Mouse (Mus musculus): Measurements from ENCODE around the gene Slfn8. TPM values are rescaled to one million over a fixed set of nuclear protein-coding genes. Genes with fewer than 3 reads are reported as not detected.
"Not testable (repeated sequence)": the region's sequence is repeated elsewhere in the genome, so short reads cannot be mapped to it uniquely, and the experiment has no call there.

Gene Slfn8
- total RNA-seq, 2 experiments from 2014 or later = 0.66 to 0.91 TPM

- peak; percentile 85 for DNase-seq
These were observed 29.0 kb downstream of the Slfn8 start, which contains the start of gene Slfn9 for GRCm38 (mm10) chr11:82991469-82992166. Gene Slfn9, minus strand, starts transcription at chr11:82991830.

DNA sequence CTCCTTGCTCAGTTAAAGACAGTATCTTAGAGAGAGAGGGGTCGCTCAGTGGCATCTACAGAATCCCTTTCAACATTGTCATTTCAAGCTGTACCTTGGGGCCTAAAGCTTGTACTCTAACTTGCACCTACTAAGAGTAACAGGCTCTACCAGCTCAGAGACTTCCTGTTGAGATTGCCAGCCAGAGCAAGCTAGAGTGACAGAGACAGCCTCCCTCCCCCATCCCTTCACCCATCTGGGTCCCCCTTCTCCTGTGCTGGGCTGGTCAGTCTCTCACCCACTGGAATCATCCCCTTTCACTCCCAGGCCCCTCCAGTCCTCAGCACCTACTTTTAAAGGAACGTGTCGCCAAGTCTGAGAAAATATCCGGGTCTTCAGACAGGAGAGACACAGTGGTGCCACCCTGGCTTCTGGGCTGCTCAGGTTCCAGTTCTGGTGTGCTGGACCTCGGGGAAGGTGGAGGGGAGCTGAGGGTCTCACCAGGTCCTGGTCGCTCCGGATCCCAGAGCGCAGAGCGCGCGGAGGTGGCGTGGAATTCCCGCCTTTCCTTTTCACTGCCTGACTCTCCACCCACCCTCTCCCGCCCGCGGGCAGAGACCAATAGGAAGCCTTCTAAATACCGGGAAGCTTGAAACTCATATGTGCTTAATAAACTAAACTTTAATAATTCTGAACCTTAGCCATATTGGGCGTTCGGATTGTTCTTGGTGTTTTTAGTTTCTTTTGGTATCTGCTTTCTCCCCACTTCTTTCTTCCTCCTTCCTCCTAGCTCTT is 29.8 kb downstream of the Slfn8 start:
- peak; percentile 62 for DNase-seq

DNA sequence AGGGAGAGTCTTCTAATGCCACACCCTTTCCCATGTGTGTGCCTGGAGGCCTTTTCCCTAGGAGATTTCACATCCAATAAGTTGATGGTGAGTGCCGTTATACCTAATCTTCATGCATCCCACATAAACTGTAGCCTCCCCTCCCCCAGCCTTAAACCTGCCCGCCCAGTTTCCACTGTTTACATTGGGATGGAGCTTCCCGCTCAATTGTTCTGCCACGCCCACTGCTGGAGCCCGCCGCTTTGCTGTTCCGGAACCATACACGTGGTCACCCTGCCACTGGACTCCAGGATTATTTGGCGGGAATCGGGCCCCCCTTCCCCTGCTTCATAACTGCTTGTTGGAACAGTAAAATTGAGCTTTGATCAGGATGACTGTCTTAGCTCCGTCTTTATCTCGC is 31.3 kb downstream of the Slfn8 start:
- DNase-seq = no peak

- no peak for DNase-seq
These were observed 33.0 kb downstream of the Slfn8 start for GRCm38 (mm10) chr11:82987621-82988020.

DNA sequence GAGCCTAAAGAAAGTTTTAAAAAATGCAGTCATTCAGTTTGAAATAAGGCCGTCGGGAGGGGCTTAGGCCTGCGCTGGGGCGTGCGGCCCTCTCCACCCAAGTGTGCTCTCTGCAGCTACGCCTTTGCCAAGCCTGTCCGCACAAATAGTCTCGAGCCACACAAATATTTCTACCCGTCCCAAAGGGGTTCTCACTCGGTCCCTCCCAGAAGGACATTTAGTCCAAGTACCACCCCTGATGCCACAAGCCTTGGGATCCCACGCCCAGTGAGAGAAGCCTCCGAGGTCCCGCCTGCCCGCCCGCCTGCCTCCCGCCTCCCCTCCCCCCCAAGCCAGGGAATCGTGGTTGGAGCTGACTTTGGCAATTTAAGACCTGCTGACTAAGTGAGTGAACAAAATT is 37.4 kb downstream of the Slfn8 start:
- DNase-seq = no peak

- DNase-seq = not testable (repeated sequence)
These were observed 38.2 kb downstream of the Slfn8 start for GRCm38 (mm10) chr11:82982409-82982808.

DNA sequence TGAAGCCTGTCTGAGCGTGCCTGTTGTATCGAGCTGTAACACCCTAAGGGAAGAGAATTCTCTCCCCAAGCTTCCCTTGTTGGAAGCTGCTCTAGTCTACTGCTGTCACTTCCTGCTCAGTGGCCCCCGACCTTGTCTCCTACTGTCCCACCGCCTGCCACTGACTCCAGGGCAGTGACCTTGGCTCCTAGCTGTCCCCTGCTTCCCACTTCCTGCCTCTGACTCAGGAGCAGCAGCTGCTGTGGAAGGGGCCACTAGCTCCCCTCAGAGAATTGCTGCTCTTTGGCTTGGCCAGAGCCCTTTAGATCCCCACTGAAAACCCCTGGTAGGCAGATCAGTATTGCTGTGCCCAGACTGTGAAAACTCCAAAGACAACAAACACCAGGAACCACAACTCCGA is 46.7 kb downstream of the Slfn8 start:
- no peak for DNase-seq

- no peak for DNase-seq
These were observed 49.0 kb downstream of the Slfn8 start for GRCm38 (mm10) chr11:82971590-82971974.

DNA sequence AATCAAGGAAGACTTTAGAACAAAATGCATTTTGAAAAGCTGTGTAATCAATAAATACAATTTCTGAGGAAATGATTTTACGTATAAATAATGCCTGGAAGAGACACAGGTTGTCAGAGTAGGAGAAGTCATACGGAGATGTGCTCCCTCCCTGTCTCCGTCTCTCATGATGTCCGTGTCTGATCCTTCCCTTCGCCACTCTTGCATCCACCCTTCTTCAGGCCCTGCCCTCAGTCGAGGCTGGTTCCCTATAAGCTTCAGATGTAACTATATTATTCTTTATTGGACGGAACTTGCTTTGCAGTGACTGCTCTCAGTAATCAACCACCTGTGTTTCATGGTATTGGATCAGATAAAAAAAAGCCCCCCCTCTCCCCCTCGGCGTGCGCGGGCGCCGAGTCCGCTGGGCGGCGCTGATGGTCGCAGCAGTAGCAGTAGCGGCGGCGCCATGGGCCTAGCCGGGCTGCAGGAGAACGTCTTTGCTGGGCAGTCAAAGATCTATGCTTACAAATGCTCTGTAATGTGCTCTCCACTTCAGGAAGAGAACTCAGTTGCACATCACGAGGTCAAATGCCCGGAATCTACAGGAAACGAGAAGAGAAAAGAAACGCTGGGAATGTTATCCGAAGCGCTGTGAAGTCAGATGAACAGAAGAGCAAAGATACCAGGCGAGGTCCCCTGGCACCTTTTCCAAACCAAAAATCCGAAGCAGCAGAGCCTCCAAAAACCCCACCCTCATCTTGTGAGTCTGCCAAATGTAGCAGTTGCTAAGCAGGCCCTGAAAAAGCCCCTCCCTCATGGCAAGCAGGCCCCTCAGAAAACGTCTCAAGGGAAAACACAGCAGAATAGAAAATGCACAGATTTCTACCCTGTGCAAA is 49.7 kb downstream of the Slfn8 start:
- peak; percentile 64 for DNase-seq

DNA sequence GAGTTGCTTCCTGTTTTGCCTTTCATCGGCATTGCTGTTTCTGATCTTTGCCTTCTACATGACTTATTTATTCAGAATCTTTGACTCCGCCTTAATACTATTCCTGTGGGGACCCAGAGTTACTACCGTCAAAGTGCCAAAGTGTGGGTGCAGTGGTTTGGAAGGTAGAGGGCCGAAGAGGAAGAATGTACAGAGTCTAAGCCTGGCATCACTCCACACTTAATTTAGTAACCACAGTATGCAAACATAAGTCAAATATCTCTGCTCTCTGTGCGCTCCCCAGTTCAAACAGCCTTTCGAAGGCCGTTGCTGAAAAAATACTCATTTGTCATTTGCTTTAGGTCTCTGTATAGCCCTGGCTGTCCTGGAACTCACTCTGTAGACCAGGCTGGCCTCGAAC is 58.4 kb downstream of the Slfn8 start:
- DNase-seq = no peak

GRCm38 (mm10) chr11:82961743-82962142 is 58.9 kb downstream of the Slfn8 start:
- DNase-seq = no peak

DNA sequence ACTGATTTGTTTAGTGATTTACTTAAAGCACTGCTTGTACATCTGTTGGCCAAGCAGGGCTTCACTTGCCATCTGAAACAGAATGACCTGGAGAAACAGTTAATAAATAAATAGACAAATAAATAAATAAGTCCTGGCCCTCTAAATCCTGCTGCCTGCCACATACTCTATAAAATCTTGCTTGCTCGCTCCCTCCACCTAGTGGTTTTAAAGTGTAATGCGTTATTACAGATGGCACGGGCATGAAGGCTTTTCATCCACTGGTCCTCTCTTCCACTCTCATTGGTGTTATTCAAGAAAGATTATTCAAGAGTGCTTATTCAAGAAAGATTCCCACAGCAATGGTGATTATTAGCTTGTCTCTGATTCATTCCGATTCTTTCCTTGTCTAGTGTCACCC is 61.0 kb downstream of the Slfn8 start:
- DNase-seq = peak; percentile 48

GRCm38 (mm10) chr11:82956925-82957324 is 63.7 kb downstream of the Slfn8 start:
- DNase-seq = no peak

GRCm38 (mm10) chr11:82954631-82955030 is 66.0 kb downstream of the Slfn8 start:
- no peak for DNase-seq

DNA sequence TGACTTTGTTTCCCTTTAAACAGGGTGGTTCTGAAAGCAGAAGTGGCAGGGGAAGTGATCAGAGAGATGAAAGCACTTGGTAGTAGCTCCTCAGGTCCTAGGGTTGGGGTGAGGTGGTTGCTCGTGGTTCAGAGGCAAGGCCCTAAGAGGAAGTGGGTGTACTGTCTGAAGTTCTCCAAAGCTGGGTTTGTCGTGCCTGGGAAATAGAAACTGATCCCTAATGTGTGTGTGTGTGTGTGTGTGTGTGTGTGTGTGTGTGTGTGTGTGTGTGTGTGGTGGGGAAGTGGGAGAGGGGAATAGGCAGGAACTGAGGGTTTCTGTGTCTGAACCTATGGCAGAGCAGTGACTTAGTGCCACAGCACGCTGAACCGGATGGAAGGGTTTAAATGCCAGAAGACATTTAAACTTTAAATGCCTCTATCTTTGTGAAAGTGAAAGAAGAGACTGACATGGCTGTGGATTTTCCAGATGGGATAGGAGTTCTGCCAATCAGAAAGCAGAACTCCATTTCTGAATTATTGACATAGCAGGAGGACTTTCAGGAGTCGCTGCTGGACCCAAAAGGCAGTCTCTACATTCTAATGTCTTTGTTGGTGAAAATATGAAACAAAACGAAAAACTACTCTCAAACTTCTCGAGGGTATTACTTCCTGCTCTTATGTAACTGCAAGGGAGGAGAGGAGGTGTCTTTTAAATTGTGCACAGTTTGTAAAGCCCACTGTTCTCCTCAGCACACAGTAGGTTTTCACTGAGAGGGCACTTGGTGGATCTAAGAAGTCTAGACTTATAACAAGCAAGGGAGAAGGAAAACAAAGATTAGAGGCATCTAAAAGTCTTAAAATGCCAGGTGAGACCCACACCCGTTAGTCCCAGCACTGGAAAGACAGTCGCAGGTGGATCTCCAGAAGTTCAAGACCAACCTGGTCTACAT is 67.7 kb downstream of the Slfn8 start:
- no peak for DNase-seq

Small RNA genes lying within 50 kb of the gene (microRNA-seq; reads per million reads assigned to microRNA genes)
- gene Gm27598 (not detected), gene Mir7679 (not detected)

Other genes with a start within 250 kb of the Slfn8 start
- 10 to 100 TPM; 19.8 to 22.1 TPM for gene Lig3, start 239.7 kb downstream of the Slfn8 start, total RNA-seq (2021)
- gene Rffl, start 149.6 kb downstream of the Slfn8 start, total RNA-seq (2021) = 10 to 100 TPM in 1 of 2 experiments, 1 to 10 TPM in 1; 9.2 to 11.2 TPM
- 10 to 100 TPM; 14.8 to 19.3 TPM for gene Rad51d, start 130.2 kb downstream of the Slfn8 start, total RNA-seq (2021)
- under 1 TPM in 1 of 2 experiments, not detected in 1; 0.30 TPM for gene Fndc8, start 128.7 kb downstream of the Slfn8 start, total RNA-seq (2021)
- 10 to 100 TPM; 18.6 to 22.0 TPM for gene Nle1, start 112.4 kb downstream of the Slfn8 start, total RNA-seq (2021)
- gene Unc45b, start 110.3 kb downstream of the Slfn8 start, total RNA-seq (2021) = 10 to 100 TPM; 18.7 to 30.4 TPM
- 10 to 100 TPM; 46.0 to 46.6 TPM for gene Slfn5, start 69.5 kb downstream of the Slfn8 start, total RNA-seq (2021)
- gene Slfn9, start 29.0 kb downstream of the Slfn8 start, total RNA-seq (2021) = 10 to 100 TPM in 1 of 2 experiments, 1 to 10 TPM in 1; 8.0 to 12.0 TPM
- 1 to 10 TPM; 6.6 to 8.3 TPM for gene Slfn2, start 44.3 kb upstream of the Slfn8 start, total RNA-seq (2021)
- gene Slfn1, start 96.0 kb upstream of the Slfn8 start, total RNA-seq (2021) = 1 to 10 TPM in 1 of 2 experiments, under 1 TPM in 1; 0.97 to 1.7 TPM
- under 1 TPM; 0.24 to 0.36 TPM for gene Slfn4, start 154.4 kb upstream of the Slfn8 start, total RNA-seq (2021)
- 1 to 10 TPM; 3.3 to 3.9 TPM for gene Slfn3, start 170.5 kb upstream of the Slfn8 start, total RNA-seq (2021)

Measured in adrenal gland, postnatal 10 days (tissue).